ENCODE assay signal across 10 mouse cellular contexts in genomic region chr9:20760813-20761212, GRCm38 (mm10). TPM values are rescaled to one million over a fixed set of nuclear protein-coding genes. Genes with fewer than 3 reads are reported as not detected.
A peak's percentile ranks its signal among the peaks of the same experiment; 100 is the strongest.
DNase-seq lines count a peak whose midpoint lies in the region; ATAC-seq and TF ChIP-seq lines count a peak whose summit lies in the region.
"Had no signal": no experiment of that assay in that cellular context is flagged by ENCODE, and none has a peak within 500 bp of the region (broad histone marks: within the 10 kb centered on the region; RNA-seq: fewer than 3 reads in every experiment).

No protein-coding gene starts in this region.

- no peak for TF ChIP-seq CTCF in C2C12 (IDR thresholded peaks at IDR 0.05; ENCODE audit: control insufficient read depth, insufficient read depth, insufficient read length)
- TF ChIP-seq CTCF in heart, adult 2 months (IDR thresholded peaks at IDR 0.05), result no peak

- no peak overlapping the region for H3K9ac ChIP-seq in heart, adult 2 months (ENCODE audit: low read depth, low read length)
- H3K9ac ChIP-seq in hindbrain, embryonic 11.5 days (ENCODE audit: low read depth, low read length), result no peak overlapping the region

- peak; percentile 80 for TF ChIP-seq EP300 in heart, adult 2 months (IDR thresholded peaks at IDR 0.05; ENCODE audit: insufficient read depth, low read depth, low read length)

- DNase-seq in adrenal gland, adult (ENCODE audit: inconsistent age in 2 of 2, low spot score in 1 of 2), result peak; percentile 84 to 90
- peak; percentile 83 to 91 for DNase-seq in heart, adult 2 months
- DNase-seq in kidney, postnatal 4 days, result peak; percentile 54 to 68
- DNase-seq in hindbrain, embryonic 11.5 days (ENCODE audit: low spot score), result no peak
- no peak for DNase-seq in frontal cortex, postnatal 36 days (ENCODE audit: low spot score in 2 of 2)
- no peak for DNase-seq in cerebellum, adult 11-12 months

- 21% methylated on average over 12 of the region's 12 CpGs for WGBS in heart, adult 2 months
- WGBS in hindbrain, embryonic 11.5 days, result 74% methylated on average over 12 of the region's 12 CpGs

- H3K27ac ChIP-seq in heart, adult 2 months, result peak overlapping the region; percentile 74
- H3K27ac ChIP-seq in hindbrain, embryonic 11.5 days (ENCODE audit: low read depth, low read length), result no peak overlapping the region

- H3K27me3 ChIP-seq in C2C12 (ENCODE audit: control insufficient read depth, insufficient read depth, insufficient read length), result no peaks in the 10 kb centered on the region
- no peaks in the 10 kb centered on the region for H3K27me3 ChIP-seq in heart, adult 2 months (ENCODE audit: control insufficient read depth, insufficient read depth, low read length)
- H3K27me3 ChIP-seq in hindbrain, embryonic 11.5 days (ENCODE audit: control insufficient read depth, insufficient read depth, low read length), result no peaks in the 10 kb centered on the region

- no peaks in the 10 kb centered on the region for H3K9me3 ChIP-seq in hindbrain, embryonic 11.5 days (ENCODE audit: control insufficient read depth, low read length)

- no peak overlapping the region for H3ac ChIP-seq in C2C12 (ENCODE audit: control insufficient read depth, insufficient read length, low read depth)

- TF ChIP-seq POLR2A in heart, adult 2 months (IDR thresholded peaks at IDR 0.05; ENCODE audit: insufficient read depth, low read depth, low read length), result 0 out of 2 replicates have a peak, but pooled peaks have one; percentile 19

- intact Hi-C loops in heart, adult 2 months (cut with DNase I), result loop anchor here (2.0 kb wide), 1 partner anchor 34 kb away; no protein-coding TSS in a partner anchor

- no peak for ATAC-seq in CD4-positive, CD25-positive, alpha-beta regulatory T cell, adult 4 months
- no peak for ATAC-seq in hindbrain, embryonic 11.5 days (ENCODE audit: low FRiP score)

- peaks cover 10% of the 10 kb centered on the region for H3K4me1 ChIP-seq in heart, adult 2 months (ENCODE audit: control insufficient read depth, insufficient read depth, low read length)
- H3K4me1 ChIP-seq in hindbrain, embryonic 11.5 days (replicated peaks; ENCODE audit: control insufficient read depth, insufficient read depth, low read length), result no peaks in the 10 kb centered on the region

- H3K4me3 ChIP-seq in C2C12 (ENCODE audit: insufficient read depth, poor library complexity, severe bottlenecking), result no peak overlapping the region
- no peak overlapping the region for H3K4me3 ChIP-seq in heart, adult 2 months
- H3K4me3 ChIP-seq in hindbrain, embryonic 11.5 days (ENCODE audit: low read depth, low read length), result no peak overlapping the region

- H3K79me3 ChIP-seq in C2C12 (ENCODE audit: low read depth), result no peaks in the 10 kb centered on the region

- H3K79me2 ChIP-seq in C2C12 (ENCODE audit: control insufficient read depth, insufficient read depth), result no peaks in the 10 kb centered on the region
- H3K79me2 ChIP-seq in heart, adult 2 months (replicated peaks; ENCODE audit: control insufficient read depth, insufficient read depth, low read length), result no peaks in the 10 kb centered on the region

- no peaks in the 10 kb centered on the region for H3K36me3 ChIP-seq in C2C12 (ENCODE audit: control insufficient read depth, insufficient read depth)
- H3K36me3 ChIP-seq in heart, adult 2 months (ENCODE audit: control insufficient read depth, insufficient read depth, low read length), result no peaks in the 10 kb centered on the region
- no peaks in the 10 kb centered on the region for H3K36me3 ChIP-seq in hindbrain, embryonic 11.5 days (ENCODE audit: control insufficient read depth, insufficient read depth, low read length)

- H3K4me2 ChIP-seq in hindbrain, embryonic 11.5 days (replicated peaks; ENCODE audit: low read depth, low read length), result no peak overlapping the region

TF ChIP-seq in C2C12, 6 proteins besides CTCF, POLR2A, EP300 and RAD21:
- TF ChIP-seq MYOG (IDR thresholded peaks at IDR 0.05; ENCODE audit: control insufficient read depth, extremely low read depth, insufficient read length) (no peak), MYOD1 (IDR thresholded peaks at IDR 0.05; ENCODE audit: control insufficient read depth, insufficient read length, low read depth) (no peak), MAX (IDR thresholded peaks at IDR 0.05) (peak; percentile 100), USF1 (IDR thresholded peaks at IDR 0.05; ENCODE audit: low read depth) (peak; percentile 5)

RNA-seq across cellular contexts. Expression of gene Olfm2, which starts 14.7 kb away (rescaled TPM):
- polyA plus RNA-seq in C2C12 (2012; fragmentation: generic; extraction: Trizol), result 0.09 TPM
- total RNA-seq in heart, adult 2 months (2021), result under 1 TPM in 1 of 2 experiments, not detected in 1; 0.13 TPM
- polyA plus RNA-seq in heart, adult 2 months (2012; rRNA removed), result 0.31 and 0.38 TPM in 2 replicates
- under 1 TPM in 1 of 2 experiments, not detected in 1; 0.44 TPM for polyA plus RNA-seq in CD4-positive, CD25-positive, alpha-beta regulatory T cell, adult 4 months (2017; shearing (Covaris generic))
- polyA plus RNA-seq in hindbrain, embryonic 11.5 days (2014; fragmentation: Nextera tagmentation; extraction: Ambion mirVana), result 64.4 and 65.1 TPM in 2 replicates

RNA-seq across cellular contexts. Expression of gene Col5a3, which starts 54.1 kb away (rescaled TPM):
- 1.3 TPM for polyA plus RNA-seq in C2C12 (2012; fragmentation: generic; extraction: Trizol)
- total RNA-seq in heart, adult 2 months (2021), result 10 to 100 TPM in 1 of 2 experiments, 1 to 10 TPM in 1; 7.0 to 19.7 TPM
- polyA plus RNA-seq in heart, adult 2 months (2012; rRNA removed), result 11.6 and 13.5 TPM in 2 replicates
- polyA plus RNA-seq in CD4-positive, CD25-positive, alpha-beta regulatory T cell, adult 4 months (2017; shearing (Covaris generic)), result not detected
- 0.32 and 0.66 TPM in 2 replicates for polyA plus RNA-seq in hindbrain, embryonic 11.5 days (2014; fragmentation: Nextera tagmentation; extraction: Ambion mirVana)

RNA-seq across cellular contexts. Expression of gene Rdh8, which starts 57.5 kb away (rescaled TPM):
- polyA plus RNA-seq in C2C12 (2012; fragmentation: generic; extraction: Trizol), result not detected
- not detected for total RNA-seq in heart, adult 2 months (2021)
- polyA plus RNA-seq in heart, adult 2 months (2012; rRNA removed), result not detected in 2 replicates
- polyA plus RNA-seq in CD4-positive, CD25-positive, alpha-beta regulatory T cell, adult 4 months (2017; shearing (Covaris generic)), result not detected
- polyA plus RNA-seq in hindbrain, embryonic 11.5 days (2014; fragmentation: Nextera tagmentation; extraction: Ambion mirVana), result not detected in 2 replicates
- total RNA-seq: left cerebral cortex, postnatal 25 days had no signal
- polyA plus RNA-seq: small intestine, adult 2 months had no signal

Comparison
In these comparisons a context has a peak if more than half of its experiments do, and no peak if none do; other contexts are left out.
1. DNase-seq: peak in adrenal gland, adult (2 of 2), heart, adult 2 months (2 of 2) and kidney, postnatal 4 days (2 of 2); none in hindbrain, embryonic 11.5 days (single experiment), frontal cortex, postnatal 36 days (0 of 2) and cerebellum, adult 11-12 months (single experiment).
2. RNA of gene Olfm2, which starts 14.7 kb away (polyA plus RNA-seq): 64.4 to 65.1 TPM in hindbrain, embryonic 11.5 days; 0.44 TPM in CD4-positive, CD25-positive, alpha-beta regulatory T cell, adult 4 months, 0.31 to 0.38 TPM in heart, adult 2 months and 0.09 TPM in C2C12 (single experiment); every median in the first group is over 10 times any median in the second.